Mouse (Mus musculus): ENCODE measurements at regions not wholly inside any gene's neighbourhood (a gene's known extent, or its start where the extent isn't known, plus 50 kb on each side); places are given as distances from the start of the nearest gene placed in this dataset.

DNA sequence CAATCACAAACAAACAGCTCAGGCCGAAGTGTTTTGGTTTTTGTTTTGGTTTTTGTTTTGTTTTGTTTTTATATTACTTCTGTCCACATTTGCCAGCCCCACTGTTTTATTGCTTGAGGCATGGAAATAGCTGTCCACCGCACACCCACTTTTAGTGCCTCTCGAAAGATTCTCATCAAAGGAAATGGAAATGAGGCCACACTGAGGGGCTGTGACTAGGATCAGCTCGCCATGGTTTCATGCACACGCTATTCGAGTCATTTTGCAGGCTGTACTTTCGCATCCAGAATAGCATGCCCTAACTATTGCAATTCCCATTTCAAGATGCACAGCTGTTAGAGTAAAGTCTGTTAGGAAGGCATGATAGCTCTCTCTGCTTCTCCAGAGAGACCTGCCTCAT lies 1543.4 kb upstream of the Tenm3 start:
- intact Hi-C loops (cut with DNase I) = no loop called here
- no peak for DNase-seq

DNA sequence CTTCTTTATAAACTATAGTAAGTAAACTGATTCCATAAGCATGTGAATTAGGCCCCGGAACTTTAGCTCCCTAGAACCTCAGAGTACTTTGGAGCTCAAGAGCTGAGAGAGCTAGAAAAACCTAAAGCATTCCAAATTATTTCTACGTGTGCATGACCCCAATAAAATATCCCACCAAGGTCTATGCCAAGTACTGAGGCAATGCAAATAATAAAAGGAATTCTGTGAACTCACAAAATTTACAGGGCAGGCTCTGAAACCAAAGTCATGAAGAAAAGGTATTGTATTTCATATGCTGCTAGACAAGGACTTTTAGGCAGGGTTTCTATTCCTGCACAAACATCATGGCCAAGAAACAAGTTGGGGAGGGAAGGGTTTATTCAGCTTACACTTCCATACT lies 1539.9 kb upstream of the Tenm3 start:
- DNase-seq = no peak
- intact Hi-C loops (cut with DNase I) = no loop called here

DNA sequence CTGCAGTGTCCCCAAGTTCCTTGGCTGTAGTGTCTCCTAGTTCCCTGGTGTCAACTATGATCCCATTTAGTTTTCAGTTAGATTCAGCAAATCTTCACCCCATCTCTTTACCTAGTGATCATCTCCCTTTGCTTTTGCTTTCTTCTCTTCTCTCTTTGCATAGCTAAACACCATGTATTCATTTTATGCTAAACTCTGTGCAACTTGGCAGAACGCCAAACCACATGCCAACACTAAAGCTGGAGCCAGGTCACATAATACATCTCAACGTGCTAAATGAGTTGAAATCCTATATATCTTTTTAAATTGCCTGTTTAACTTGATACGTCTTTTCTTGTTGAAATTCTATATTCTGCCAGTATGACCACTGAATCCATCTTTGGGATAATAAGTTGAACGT lies 1536.0 kb upstream of the Tenm3 start:
- no peak for DNase-seq
- intact Hi-C loops (cut with DNase I) = no loop called here

DNA sequence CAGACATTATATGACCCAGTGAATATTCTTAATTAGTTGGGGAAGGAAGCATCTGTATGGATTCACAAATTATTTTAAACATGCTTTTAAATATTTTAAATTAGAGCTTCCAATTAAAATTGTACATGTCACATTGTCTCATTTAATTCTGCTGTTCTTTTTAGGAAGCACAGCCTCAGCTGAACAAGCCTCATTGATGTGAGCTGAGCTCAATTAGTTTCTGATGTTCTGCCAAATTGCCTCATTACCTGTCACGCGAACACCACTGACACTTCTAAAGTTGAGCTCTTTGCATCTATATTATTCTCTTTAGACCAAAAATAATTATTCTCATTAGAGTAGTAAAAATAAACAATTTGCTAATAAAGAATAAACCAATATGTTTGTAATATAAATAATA lies 1530.0 kb upstream of the Tenm3 start:
- no peak for DNase-seq
- intact Hi-C loops (cut with DNase I) = no loop called here

DNA sequence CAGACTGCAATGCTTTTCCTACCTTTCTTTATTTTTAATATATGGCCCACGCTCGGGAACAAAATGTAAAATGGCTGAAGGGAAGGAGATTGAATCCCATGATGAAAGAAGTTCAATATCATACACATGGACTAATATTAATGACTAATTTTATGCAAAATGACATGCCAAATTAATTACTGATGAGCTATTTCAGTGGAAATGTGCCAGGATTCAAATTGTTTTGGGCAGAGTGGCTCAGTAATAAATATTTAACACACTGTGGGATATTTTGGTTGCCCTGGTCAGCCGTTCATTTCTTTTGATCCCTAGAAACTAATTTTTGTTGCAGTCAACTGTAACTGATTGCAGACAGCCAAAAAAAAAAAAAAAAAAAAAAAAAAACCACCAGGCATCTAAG lies 1482.7 kb upstream of the Tenm3 start:
- intact Hi-C loops (cut with DNase I) = no loop called here

DNA sequence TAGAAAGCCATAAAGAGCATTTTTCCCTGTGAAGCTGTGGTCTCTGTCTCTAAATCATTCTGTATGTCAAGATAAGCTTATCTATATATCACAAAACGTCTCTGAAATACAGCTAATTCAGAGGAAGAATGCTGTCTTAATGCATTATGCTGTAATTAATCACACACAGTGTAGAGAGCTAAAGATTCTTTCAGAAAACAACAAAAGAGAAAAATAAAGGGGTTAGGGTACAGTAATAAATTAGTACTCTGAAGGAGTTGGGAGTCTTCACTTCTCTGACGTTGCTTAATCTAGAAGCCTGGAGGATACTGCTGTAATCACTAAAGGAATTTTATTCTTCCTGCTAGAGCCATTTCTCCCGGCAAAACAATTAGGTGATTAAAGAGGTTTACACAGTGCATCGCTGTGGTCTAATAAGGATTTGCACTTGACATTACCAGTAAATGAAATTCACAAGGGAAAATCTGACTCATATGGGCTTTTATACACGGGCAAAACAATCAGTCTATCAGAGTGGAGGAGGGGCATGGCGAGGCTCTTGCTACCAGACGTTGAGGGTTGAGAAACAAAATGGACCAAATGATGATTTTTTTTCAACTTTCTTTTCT lies 1477.7 kb upstream of the Tenm3 start:
- intact Hi-C loops (cut with DNase I) = no loop called here
- DNase-seq = no peak

More for the DNA sequence above, 1482.7 kb upstream of the Tenm3 start:
- no peak for DNase-seq

DNA sequence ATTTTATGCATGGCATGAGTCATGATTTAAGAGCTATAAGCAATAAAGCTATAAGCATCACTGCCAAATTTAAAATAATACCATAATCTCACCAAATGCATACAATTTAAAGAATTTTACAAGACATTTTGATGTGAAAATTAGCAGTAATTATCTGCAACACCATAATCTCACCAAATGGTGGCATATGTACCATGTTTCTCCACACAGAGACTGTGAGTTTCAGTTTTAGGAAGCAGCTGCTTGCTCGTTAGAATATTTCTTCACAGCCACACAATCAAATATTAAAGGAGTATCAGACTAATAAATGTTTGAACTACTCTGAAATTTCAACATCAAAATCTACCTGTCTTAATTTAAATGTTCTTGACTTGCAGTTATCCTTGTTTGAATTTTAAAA lies 1472.9 kb upstream of the Tenm3 start:
- no peak for DNase-seq
- intact Hi-C loops (cut with DNase I) = loop anchor here (10.0 kb wide), 1 partner anchor 598 kb away; no protein-coding TSS in a partner anchor

DNA sequence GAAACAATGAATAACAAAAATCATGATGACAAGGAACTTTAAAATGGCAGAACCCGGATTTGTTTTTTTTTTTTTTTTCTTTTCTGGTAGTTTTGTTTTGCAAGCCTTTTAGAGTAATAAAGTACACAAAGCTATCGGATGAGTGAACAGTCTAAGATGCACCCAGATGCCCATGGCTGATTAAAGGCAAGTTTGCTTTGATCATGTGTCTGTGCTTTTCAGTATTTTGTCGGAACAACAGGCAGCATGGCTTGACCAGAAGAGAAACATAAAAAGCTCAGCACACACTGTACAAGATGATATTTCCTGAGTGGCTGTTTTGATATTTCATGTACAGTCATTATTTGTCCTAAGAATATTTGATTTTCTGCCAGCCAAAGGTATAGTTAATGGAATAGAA lies 1466.6 kb upstream of the Tenm3 start:
- intact Hi-C loops (cut with DNase I) = loop anchor here (10.0 kb wide), 1 partner anchor 604 kb away; no protein-coding TSS in a partner anchor
- no peak for DNase-seq

DNA sequence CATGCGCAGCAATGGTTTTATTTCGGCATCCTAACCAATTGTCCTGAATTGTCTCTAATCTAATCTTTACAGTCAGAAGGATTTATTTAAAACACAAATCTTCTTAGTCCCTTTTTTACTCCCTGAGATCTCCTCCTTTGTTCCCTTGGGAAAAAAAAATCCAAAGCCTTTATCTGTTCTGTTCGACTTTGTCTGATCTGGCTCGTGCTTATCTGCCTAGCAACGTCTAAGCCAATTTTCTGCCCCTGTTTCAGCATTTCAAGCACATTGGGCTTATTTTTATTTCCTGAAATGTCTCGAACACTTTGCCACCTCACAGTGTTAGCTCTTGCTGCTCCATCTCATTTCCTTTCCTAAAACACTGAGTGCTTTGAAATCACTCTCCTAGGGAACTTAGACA lies 1456.6 kb upstream of the Tenm3 start:
- DNase-seq = no peak
- intact Hi-C loops (cut with DNase I) = no loop called here

DNA sequence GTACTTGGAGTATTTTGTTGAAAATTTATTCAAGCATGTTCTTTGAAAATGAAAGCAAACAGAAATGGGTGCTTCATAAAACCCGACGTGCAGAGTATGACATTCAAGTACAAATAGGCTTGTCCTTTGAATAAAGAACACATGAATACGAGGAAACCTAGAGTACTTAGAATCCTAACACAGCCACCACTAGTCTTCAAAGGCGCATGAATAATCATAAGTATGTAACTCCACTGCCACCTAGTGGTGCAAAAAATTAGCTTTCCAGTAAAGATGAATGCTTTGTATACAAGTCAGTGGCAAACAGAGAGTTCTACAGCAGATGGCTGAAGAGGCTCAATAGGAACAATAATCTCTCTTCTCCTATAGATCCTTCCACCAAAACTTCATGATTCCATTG lies 1449.8 kb upstream of the Tenm3 start:
- peak; percentile 51 for DNase-seq
- intact Hi-C loops (cut with DNase I) = no loop called here

DNA sequence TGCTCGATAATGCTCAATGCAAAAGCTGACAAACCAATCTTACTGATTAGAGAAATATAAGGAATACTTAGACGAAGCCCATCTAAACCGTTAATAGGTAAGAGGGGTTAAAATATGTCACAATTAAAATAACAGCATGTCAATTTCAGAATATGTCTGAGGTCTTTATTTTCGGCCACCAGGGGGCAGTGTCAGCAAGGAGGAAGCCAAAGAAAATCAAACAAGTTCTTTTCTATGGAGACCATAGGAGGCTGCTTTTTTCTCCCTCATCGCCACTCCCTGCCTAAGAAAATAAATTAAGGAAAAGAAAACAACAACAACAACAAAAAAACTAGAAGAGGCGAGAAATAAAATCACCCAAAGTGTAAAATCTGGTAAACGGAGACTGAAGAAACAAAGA lies 1448.4 kb upstream of the Tenm3 start:
- DNase-seq = peak; percentile 72
- intact Hi-C loops (cut with DNase I) = no loop called here

DNA sequence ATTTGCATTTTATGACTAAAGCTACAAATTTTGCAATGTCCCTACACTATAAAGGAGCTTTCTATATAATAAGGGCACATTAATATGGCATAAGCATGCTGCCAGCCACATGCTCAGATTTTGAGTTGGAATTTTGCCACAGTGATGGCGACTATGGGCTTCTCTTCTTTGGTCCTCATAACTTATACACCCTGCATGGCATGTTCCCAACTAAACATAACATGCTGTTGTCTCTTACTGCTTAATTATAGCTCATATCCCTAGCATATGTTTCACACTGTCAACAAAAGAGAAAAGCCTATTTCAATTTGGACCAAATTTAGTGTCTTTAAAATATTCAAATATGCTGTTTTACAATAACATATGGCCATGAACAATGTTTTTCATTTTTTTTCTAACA lies 1432.6 kb upstream of the Tenm3 start:
- DNase-seq = no peak
- intact Hi-C loops (cut with DNase I) = no loop called here

DNA sequence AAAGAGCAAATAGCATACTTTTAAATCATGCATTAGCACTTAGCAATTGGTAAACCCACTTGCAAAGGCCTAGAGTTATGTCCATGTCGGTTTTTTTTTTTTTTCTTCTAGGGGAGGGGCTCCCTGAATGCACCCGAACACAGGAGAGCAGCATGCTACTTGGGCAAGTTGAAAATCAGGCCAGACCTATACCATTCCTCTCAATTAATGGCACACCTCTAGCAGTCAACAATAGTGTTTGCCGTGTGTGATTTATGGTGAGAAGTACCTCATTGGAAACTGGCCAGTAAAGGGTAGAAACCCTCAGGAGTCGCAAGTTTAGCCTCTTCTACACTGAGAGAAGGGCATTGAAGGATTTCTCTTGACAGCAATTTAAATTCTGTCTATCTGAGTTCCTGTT lies 1421.0 kb upstream of the Tenm3 start:
- DNase-seq = no peak
- intact Hi-C loops (cut with DNase I) = no loop called here
